Mouse (Mus musculus) embryo, embryonic 9.5 days (tissue): ENCODE results near the gene Fam129a.
A peak's percentile ranks its signal among the peaks of the same experiment; 100 is the strongest.
"Not testable (repeated sequence)": the region's sequence is repeated elsewhere in the genome, so short reads cannot be mapped to it uniquely, and the experiment has no call there.

Experiments used
- DNase-seq: peaks from one replicate; pipeline ENCODE4 v3.0.0-alpha.2; 2017; ENCODE audit errors: extremely low spot score

Gene Fam129a

DNA sequence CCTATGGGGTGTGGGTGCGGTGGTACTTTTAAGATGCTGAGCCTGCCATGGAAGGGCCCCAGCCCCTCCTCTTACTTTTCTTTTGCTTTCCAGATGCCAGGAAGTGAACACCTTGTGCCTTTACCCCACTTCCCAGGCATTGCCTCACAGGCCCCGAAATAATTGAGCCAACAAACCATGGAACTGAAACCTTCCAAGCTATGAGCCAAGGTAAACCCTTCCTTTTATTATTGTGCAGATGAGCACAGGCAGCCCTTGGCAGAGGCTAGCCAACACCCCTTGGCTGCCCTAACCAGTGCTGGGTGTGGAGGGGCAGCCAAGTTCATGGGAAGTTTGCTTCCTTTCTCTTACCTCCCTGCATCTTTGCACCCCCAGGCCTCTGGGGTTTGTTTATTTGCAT, 166.2 kb downstream of the Fam129a start:
- DNase-seq = no peak

DNA sequence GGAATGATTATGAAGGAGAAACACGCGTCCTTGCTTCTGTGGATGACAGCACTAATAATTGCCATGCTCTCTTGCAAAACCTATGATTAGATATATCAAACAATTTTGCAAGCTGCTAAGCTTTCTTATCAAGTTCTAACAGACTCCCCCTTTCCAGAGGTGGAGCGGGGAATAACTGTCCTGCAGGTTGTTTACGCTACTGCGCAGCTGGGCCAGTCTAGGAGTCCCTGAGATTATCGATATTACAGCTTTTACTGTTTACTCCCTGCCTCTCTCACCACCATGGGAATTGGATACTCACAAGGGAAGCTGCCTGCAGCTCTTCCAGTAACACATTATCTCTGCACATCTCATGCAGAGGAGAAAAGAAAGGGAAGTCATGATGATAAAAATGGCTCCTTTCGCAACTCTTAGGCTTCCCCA, 170.2 kb downstream of the Fam129a start:
- no peak for DNase-seq

DNA sequence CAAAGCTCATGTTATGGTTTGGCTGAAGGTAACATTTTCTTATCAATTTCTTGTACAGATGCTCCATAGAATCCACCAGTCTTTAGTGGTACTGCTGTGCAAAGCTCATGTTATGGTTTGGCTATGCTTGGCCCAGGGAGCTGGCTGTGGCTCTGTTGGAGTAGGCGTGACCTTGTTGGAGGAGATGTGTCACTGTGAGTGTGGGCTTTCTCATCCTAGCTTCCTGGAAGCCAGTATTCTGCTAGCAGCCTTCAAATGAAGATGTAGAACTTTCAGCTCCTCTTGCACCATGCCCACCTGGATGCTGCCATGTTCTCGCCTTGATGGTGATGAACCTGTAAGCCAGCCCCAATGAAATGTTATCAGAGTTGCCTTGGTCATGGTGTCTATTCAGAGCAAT, 178.9 kb downstream of the Fam129a start:
- DNase-seq = not testable (repeated sequence)

DNA sequence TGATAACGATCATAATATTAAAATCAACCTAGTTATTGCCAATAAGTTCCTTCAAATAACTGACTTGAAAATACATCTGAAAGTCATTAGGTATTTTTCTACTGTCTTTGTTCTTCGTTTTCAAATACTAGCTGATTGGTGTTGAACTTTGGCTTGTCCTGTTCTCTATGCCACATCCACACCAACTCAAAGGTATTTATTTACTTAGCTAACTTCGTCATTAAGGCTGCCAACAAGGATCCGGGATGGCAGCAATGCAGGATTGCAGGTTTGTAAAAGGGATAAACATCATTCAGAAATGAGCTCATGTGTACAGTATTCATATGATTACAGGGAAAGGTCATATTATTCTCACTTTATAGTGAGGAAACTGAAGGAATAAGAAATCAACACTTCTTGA, 182.0 kb downstream of the Fam129a start:
- DNase-seq = no peak

DNA sequence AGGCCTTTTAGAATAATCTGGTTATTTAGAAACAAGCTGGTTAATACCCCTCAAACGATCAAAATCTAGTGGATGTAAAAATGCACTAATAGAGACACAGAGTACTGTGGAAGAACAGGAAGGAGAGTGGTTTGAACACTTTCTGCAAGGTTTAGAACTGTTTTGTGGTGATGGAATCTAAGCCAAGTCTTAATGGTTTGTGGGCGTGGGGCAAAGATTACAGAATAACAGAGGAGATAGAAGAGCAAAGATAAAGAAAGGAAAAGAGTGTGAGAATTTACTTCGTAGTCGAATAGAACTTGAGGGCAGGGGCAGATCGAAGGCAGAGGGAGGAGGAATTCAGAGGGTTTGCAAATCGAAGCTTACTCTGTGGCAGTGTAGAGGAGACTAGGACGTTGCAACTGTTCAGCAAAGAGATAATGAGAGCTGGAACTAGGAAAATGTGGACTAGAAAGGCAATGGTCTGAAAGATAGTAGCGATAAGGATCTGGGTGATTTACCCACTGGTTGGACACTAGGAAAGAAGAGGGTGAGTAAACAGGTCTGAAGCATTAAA, 182.5 kb downstream of the Fam129a start:
- DNase-seq = no peak

DNA sequence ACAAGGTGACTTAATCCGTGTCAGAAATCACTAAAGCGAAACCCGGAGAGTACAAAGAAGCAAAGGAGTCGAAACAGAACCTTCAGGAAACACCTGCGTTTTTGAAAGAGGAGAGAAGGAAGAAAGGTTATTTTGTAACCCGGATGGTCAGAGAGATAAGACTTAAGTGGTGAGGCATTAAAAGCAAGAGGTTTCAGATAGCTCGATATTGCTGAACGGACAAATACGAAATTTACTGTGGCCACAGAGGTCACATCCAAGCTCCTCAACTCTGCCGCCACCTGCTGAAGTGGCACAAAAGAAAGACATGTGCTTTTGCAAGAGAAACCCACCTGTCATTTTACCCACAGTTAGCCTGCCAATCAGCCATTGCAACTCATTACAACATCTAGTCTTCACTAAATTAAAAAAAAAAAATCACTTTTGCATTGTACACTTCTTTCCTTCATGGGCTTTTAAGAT, 183.1 kb downstream of the Fam129a start:
- DNase-seq = peak; percentile 6

DNA sequence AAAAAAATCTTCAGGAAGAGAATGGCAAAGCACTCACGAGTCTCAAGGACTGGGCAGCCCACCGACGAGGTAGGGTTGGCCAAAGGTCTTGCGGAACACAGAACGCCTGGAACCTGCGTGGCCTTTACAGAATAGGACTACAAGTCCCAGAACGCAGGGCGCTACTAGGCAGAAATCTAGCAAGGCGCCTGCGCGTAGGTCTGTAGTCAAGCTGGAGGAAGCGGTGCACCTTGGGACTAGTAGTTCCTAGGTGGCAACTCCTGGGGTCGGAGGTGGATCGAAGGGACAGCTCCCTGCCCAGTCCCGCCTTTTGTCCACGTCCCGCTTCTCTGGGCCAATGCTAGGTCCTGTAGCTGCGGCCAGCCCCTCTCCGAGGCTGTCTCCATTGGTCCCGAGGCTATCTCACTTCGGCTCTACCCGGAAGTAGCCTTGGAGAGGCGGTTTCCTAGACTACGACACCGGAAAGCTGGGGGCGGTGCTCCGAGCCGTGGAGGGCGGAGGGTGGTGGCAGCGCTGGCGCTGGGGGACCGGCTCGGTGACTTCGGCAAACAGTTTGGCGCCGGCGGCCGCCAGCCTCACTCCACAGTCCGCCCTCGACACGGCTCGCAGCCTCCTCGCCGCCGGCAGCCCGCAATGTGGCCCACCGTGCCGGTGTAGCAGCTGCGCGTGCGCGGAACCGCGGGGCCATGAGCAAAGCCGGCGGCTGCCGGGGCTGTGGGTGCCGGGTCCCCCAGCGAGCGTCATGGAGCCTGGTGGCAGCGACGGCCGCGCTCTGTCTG, 184.1 kb downstream of the Fam129a start, which contains the start of gene Edem3:
Gene Edem3 (plus strand): TSS at position 491 of the 779 bp plus-strand sequence.
- DNase-seq = peak; percentile 93

DNA sequence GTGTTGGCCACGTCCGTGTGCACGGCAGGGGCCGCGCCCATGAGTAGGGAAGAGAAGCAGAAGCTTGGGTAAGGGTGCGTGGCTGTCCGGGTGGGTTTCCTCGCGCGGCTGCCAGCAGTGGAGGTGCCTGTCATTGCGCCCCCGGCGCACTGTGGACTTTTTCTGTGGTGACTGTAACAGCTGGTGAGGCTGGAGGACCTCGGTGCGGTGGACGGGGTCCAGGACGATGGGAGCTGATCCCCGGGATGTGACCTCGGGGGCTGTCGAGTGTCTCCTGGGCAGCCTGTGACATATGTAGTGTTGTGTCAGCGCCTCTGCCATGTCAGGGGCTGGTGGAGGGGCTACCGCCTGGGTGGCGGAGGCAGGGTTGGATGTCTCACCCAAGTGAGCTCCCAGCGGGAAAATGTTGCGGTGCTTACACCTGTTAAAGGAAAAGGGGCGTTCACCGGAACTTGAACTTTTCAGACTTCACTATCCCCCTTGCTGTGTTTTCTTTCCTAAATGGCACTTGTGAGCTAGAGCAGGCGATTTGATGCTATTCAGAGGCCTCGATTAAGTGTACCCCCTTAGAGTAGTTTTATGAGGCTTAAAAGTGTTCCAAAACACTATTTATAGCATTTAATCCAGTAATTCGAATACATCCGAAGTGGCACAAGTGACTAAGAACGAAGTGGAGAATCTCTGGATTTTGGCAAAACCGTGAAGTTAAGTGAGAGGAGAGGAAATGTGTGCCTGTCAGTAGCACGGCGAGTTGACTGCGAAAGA, 184.9 kb downstream of the Fam129a start:
- no peak for DNase-seq

DNA sequence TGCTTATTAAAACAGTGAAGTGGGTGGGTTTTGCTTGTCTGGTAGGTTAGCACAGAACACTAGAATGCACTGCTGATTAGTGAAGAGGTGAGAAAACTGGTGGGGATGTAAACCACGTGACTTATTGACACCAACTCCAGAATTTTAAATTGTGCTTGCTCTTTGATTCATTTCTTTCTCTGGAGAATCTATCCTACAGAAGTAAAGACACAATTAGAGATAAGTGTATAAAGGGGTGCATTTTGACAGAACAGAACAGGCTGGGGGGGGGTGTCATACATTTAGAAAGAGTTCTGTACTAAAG, 185.4 kb downstream of the Fam129a start:
- DNase-seq = no peak

DNA sequence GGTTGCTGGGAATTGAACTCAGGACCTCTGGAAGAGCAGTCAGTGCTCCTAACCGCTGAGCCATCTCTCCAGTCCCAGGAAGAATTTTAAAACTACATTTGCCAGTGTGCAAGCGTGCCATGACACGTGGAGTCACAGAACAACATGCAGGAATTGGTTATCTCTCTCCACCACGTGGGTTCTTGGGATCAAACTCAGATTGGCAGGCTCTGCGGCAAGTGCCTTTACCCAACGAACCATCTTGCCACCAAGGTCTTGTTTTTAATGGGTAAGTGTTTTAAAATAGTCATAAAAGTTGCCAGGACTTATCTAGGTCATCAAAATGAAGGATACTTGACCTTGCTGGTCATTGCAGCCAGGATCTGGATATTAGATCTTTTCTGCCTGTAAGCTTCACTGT, 187.3 kb downstream of the Fam129a start:
- no peak for DNase-seq

DNA sequence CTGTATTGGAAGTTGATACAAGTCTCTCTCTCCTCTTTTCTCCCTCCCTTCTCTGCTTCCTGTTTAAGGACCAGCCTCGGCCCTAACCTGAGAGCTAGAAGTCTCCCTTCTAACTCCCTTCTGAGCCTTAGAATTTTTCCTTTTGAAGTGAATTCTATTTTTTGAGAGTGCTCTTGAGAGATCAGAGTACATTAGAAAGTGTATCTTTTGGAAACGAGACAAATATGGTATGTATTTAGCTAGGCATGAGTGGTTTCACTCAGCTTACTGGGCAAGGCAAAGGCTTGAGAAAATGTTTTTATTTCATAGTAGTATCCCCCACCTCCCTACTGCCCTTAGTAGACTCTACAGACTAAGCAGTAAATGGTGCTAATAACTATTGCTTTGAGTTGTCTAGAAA, 188.0 kb downstream of the Fam129a start:
- no peak for DNase-seq

DNA sequence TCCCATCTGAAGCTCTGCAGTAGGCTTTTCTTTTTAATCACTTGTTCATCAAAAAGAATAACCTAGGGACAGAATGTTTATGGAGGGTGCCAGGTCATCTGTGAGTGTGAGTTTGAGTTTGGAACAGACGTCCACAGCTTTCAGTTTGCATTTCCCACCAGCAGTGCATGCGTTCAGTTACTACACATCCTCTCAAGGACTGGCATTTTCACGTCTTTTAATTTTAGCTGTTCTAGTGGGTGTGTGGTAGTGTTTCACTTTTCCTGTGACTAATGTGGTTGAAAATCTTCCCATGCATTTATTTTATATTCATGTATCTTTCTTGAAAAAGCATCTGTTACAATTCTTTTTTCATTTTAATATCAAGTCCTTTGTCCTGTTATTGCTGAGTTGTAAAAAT, 193.2 kb downstream of the Fam129a start:
- no peak for DNase-seq

DNA sequence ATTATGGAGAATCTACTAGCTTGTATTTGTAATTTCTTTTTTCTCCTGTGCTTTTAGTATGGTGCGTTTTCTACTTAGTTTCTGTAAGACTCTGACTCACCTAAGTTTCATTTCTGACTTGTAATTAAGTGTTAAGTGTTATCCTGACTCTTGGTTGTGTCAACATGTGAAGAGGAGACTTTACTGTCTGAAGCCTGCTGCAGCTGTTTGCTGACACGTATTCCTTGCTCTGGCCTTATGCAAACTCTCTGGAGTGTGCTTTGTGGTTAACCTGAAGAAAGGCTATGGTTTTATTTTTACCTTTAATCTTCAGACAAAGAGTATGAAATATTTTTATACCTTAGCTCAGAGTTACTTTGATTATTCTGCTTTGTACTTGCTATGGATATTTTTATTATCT, 195.2 kb downstream of the Fam129a start:
- DNase-seq = no peak

DNA sequence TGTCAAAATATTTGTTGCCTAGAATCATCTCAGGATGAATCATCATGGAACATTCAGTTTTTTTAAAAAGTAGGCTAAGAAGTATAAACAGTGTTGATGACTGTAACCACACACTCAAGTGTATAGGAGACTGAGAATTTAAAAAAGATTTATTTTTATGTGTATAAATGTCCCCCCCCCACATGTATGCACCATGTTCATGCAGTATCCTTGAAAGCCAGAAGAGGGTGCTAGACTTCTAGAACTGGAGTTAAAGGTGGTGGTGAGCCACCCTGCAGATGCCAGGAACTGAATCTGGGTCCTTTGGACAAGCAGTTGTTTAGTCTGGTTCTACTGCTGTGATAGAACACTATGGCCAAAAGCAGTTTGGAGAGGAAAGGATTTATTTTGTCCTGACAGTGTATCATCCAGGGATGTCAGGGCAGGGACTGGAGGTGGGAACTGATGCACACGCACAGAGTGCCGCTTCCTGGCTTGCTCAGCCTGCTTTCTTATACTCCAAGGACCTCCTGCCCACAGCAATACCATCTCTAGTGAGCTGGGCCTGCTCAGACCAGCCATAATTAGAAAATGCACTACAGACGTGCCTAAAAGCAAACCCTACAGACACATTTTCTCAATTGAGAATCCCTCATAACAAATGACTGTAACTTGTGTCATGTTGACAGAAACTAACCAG, 196.1 kb downstream of the Fam129a start:
- no peak for DNase-seq

DNA sequence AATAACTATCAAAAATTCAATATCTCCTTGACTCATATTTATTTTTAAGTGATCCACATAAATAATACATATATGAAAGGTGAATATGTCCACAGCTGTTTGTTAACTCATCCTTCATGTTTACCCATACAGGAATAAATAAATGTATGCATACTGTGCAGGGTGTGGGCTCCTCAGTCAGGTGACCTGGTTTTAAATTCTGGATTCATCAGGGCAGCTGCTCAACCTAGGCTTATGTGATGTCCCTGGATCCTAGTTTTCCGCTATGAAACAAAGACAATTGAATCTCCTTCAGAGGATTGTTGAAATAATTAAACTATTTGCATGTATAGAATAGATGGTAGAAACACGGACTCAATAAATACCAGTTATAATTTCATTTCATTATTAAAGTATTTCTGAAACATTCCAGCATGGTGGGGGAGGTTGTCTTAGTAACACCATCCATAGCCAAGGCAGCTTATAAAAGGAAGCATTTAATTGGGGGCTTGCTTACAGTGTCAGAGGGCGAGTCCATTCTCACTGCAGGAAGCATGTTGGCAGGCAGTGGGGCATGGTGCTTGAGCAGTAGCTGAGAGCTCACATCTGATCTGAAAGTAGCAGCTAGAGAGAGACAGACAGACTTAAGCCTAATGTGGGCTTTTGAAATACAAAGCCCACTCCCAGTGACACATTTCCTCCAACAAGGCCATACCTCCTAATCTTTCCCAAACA, 198.4 kb downstream of the Fam129a start:
- no peak for DNase-seq
